16 mouse cellular contexts compared by ENCODE assay signal in the genomic region with DNA sequence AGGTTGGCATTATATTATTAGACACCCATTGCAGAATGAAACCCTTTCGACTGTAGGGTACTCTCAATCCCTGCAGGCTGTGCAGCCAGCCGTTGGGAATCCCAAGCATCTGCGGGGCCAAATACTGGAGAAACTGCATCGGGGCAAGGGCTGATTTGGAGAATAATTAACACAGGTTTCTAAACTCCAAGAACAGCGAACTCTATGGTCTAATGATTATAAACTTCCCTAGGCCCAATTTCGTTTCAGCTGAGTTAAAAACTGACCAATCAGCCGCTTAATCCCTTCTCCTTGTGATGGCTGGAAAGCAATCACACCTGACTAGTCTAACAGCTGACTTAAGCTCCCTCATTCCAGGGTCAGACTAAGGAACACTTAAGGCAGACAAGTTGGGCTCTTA. TPM values are rescaled to one million over a fixed set of nuclear protein-coding genes. Genes with fewer than 3 reads are reported as not detected.
DNase-seq lines count a peak whose midpoint lies in the region; ATAC-seq and TF ChIP-seq lines count a peak whose summit lies in the region.
"Had no signal": no experiment of that assay in that cellular context is flagged by ENCODE, and none has a peak within 500 bp of the region (broad histone marks: within the 10 kb centered on the region; RNA-seq: fewer than 3 reads in every experiment).

No protein-coding gene starts in this region.

- peak overlapping the region; percentile 70; the same call in 1 of the 2 replicates for H3K4me2 ChIP-seq in heart, postnatal 0 days (ENCODE audit: low read depth, low read length)
- H3K4me2 ChIP-seq in embryonic facial prominence, embryonic 14.5 days (ENCODE audit: low read depth, low read length) = peak overlapping the region; percentile 88
- peak overlapping the region; percentile 81 for H3K4me2 ChIP-seq in kidney, embryonic 15.5 days
- no peak overlapping the region for H3K4me2 ChIP-seq in myocyte (ENCODE audit: low read depth)
- no peak overlapping the region for H3K4me2 ChIP-seq in liver, embryonic 12.5 days

- H3K9ac ChIP-seq in heart, postnatal 0 days (replicated peaks; ENCODE audit: low read depth, low read length) = no peak overlapping the region
- H3K9ac ChIP-seq in embryonic facial prominence, embryonic 14.5 days (ENCODE audit: low read depth, low read length) = no peak overlapping the region
- no peak overlapping the region for H3K9ac ChIP-seq in kidney, embryonic 15.5 days
- H3K9ac ChIP-seq in liver, embryonic 12.5 days = no peak overlapping the region

- H3K9me3 ChIP-seq in heart, postnatal 0 days (replicated peaks; ENCODE audit: control insufficient read depth, low read length) = no peaks in the 10 kb centered on the region
- H3K9me3 ChIP-seq in embryonic facial prominence, embryonic 14.5 days (ENCODE audit: control insufficient read depth, low read length) = no peaks in the 10 kb centered on the region
- no peaks in the 10 kb centered on the region for H3K9me3 ChIP-seq in kidney, embryonic 15.5 days (replicated peaks)
- H3K9me3 ChIP-seq in liver, embryonic 12.5 days (replicated peaks) = no peaks in the 10 kb centered on the region

- peaks cover 22% of the 10 kb centered on the region for H3K4me1 ChIP-seq in heart, postnatal 0 days (ENCODE audit: control insufficient read depth, insufficient read depth)
- peaks cover 23% of the 10 kb centered on the region for H3K4me1 ChIP-seq in embryonic facial prominence, embryonic 14.5 days (ENCODE audit: control insufficient read depth, insufficient read depth, low read length)
- H3K4me1 ChIP-seq in kidney, embryonic 15.5 days = peaks cover 55% of the 10 kb centered on the region
- H3K4me1 ChIP-seq in liver, embryonic 12.5 days = 0 out of 2 replicates have a peak, but pooled peaks cover 5% of the 10 kb centered on the region

- no peak for TF ChIP-seq EP300 in heart, postnatal 0 days (IDR thresholded peaks at IDR 0.05; ENCODE audit: low read depth)

- H3ac ChIP-seq in myocyte (ENCODE audit: control insufficient read depth, insufficient read length) = no peak overlapping the region

- H3K27ac ChIP-seq in heart, postnatal 0 days (ENCODE audit: low read depth) = no peak overlapping the region
- H3K27ac ChIP-seq in embryonic facial prominence, embryonic 14.5 days (replicated peaks; ENCODE audit: low read depth, low read length) = no peak overlapping the region
- peak overlapping the region; percentile 95 for H3K27ac ChIP-seq in kidney, embryonic 15.5 days
- no peak overlapping the region for H3K27ac ChIP-seq in liver, embryonic 12.5 days

- H3K36me3 ChIP-seq in heart, postnatal 0 days (replicated peaks; ENCODE audit: control insufficient read depth, insufficient read depth, low read length) = peaks cover 1% of the 10 kb centered on the region; the same call in 1 of the 2 replicates
- peaks cover 20% of the 10 kb centered on the region; the same call in 1 of the 2 replicates for H3K36me3 ChIP-seq in embryonic facial prominence, embryonic 14.5 days (ENCODE audit: control insufficient read depth, insufficient read depth, low read length)
- peaks cover 6% of the 10 kb centered on the region for H3K36me3 ChIP-seq in kidney, embryonic 15.5 days
- H3K36me3 ChIP-seq in myocyte (ENCODE audit: control insufficient read depth, insufficient read depth) = no peaks in the 10 kb centered on the region
- no peaks in the 10 kb centered on the region for H3K36me3 ChIP-seq in liver, embryonic 12.5 days

- ATAC-seq in heart, postnatal 0 days (ENCODE audit: insufficient read depth, low read depth) = no peak
- no peak for ATAC-seq in embryonic facial prominence, embryonic 14.5 days (ENCODE audit: low read depth)
- peak; percentile 55 for ATAC-seq in kidney, embryonic 15.5 days (replicated peaks; ENCODE audit: low FRiP score)
- ATAC-seq in liver, embryonic 12.5 days = no peak

- no peak for TF ChIP-seq CTCF in heart, postnatal 0 days (IDR thresholded peaks at IDR 0.05; ENCODE audit: low read depth)

- no peaks in the 10 kb centered on the region for H3K27me3 ChIP-seq in heart, postnatal 0 days (ENCODE audit: control insufficient read depth, insufficient read depth, low read length)
- no peaks in the 10 kb centered on the region for H3K27me3 ChIP-seq in embryonic facial prominence, embryonic 14.5 days (replicated peaks; ENCODE audit: control insufficient read depth, insufficient read depth, low read length)
- no peaks in the 10 kb centered on the region for H3K27me3 ChIP-seq in kidney, embryonic 15.5 days
- H3K27me3 ChIP-seq in myocyte (ENCODE audit: control insufficient read depth, insufficient read depth, insufficient read length) = no peaks in the 10 kb centered on the region
- peaks cover 65% of the 10 kb centered on the region for H3K27me3 ChIP-seq in liver, embryonic 12.5 days (replicated peaks)

- DNase-seq in heart, postnatal 0 days (ENCODE audit: low spot score) = no peak
- no peak for DNase-seq in heart, adult 9 months (ENCODE audit: low spot score in 2 of 2)
- no peak for DNase-seq in embryonic facial prominence, embryonic 14.5 days (ENCODE audit: low spot score)
- no peak for DNase-seq in thymus, postnatal 25 days
- no peak for DNase-seq in testis, postnatal 14 days (ENCODE audit: low spot score)
- DNase-seq: cerebellum, adult 9-10 months; lung, postnatal 4 days; thymus, adult 18-20 months had no signal

- TF ChIP-seq POLR2A in myocyte (IDR thresholded peaks at IDR 0.05; ENCODE audit: insufficient read length, low read depth) = no peak

- H3K79me2 ChIP-seq in myocyte (ENCODE audit: control insufficient read depth, insufficient read depth) = peaks cover 33% of the 10 kb centered on the region

- WGBS in heart, postnatal 0 days = 58% methylated on average over 7 of the region's 7 CpGs
- WGBS in embryonic facial prominence, embryonic 14.5 days = 32% methylated on average over 7 of the region's 7 CpGs
- 32% methylated on average over 7 of the region's 7 CpGs for WGBS in kidney, embryonic 15.5 days
- WGBS in liver, embryonic 12.5 days (ENCODE audit: insufficient replicate concordance) = 31% methylated on average over 7 of the region's 7 CpGs

- no peak overlapping the region for H3K4me3 ChIP-seq in heart, postnatal 0 days (ENCODE audit: low read depth, low read length)
- H3K4me3 ChIP-seq in embryonic facial prominence, embryonic 14.5 days (ENCODE audit: low read depth, low read length) = no peak overlapping the region
- peak overlapping the region; percentile 75 for H3K4me3 ChIP-seq in kidney, embryonic 15.5 days (replicated peaks)
- H3K4me3 ChIP-seq in myocyte = peak overlapping the region; percentile 85
- no peak overlapping the region for H3K4me3 ChIP-seq in liver, embryonic 12.5 days

TF ChIP-seq in myocyte, 11 proteins besides CTCF, POLR2A, EP300 and RAD21:
- TF ChIP-seq MYOD1 (IDR thresholded peaks at IDR 0.05; ENCODE audit: control insufficient read depth in 1 of 3, insufficient read length in 2 of 3, low read depth in 2 of 3) (no peak), TCF3 (IDR thresholded peaks at IDR 0.05; ENCODE audit: insufficient read length, low read depth) (no peak), SRF (IDR thresholded peaks at IDR 0.05; ENCODE audit: control insufficient read depth, insufficient read length, low read depth) (no peak), USF1 (IDR thresholded peaks at IDR 0.05; ENCODE audit: low read depth) (no peak), REST (IDR thresholded peaks at IDR 0.05; ENCODE audit: insufficient read depth, insufficient read length) (no peak), CEBPB (IDR thresholded peaks at IDR 0.05; ENCODE audit: insufficient read depth, poor library complexity, severe bottlenecking) (no peak), E2F4 (IDR thresholded peaks at IDR 0.05; ENCODE audit: insufficient read depth) (no peak), MYOG (IDR thresholded peaks at IDR 0.05; ENCODE audit: control insufficient read depth in 1 of 3, insufficient read depth in 1 of 3, insufficient read length in 2 of 3, low read depth in 2 of 3) (no peak), POLR2AphosphoS2 (IDR thresholded peaks at IDR 0.05; ENCODE audit: insufficient read length, low read depth) (no peak)

RNA-seq across cellular contexts. Expression of a gene that starts 1.1 kb away (rescaled TPM):
- 189 TPM in 2 replicates for total RNA-seq in heart, postnatal 0 days (2014; rRNA removed; ENCODE audit: low replicate concordance)
- polyA plus RNA-seq in heart, postnatal 0 days (2015; fragmentation: Nextera tagmentation; extraction: Ambion mirVana) = 53.2 and 60.8 TPM in 2 replicates
- 84.2 and 93.9 TPM in 2 replicates for polyA plus RNA-seq in embryonic facial prominence, embryonic 14.5 days (2014; fragmentation: Nextera tagmentation; extraction: Ambion mirVana)
- polyA plus RNA-seq in kidney, embryonic 15.5 days (2015; fragmentation: Nextera tagmentation; extraction: Ambion mirVana) = 134 and 144 TPM in 2 replicates
- polyA plus RNA-seq in myocyte (2012; fragmentation: generic; extraction: Trizol) = 69.4 TPM
- polyA plus RNA-seq in liver, embryonic 12.5 days (2016; fragmentation: Nextera tagmentation; extraction: Ambion mirVana) = 8.3 and 8.6 TPM in 2 replicates

RNA-seq across cellular contexts. Expression of a gene that starts 23.4 kb away (rescaled TPM):
- total RNA-seq in heart, postnatal 0 days (2014; rRNA removed; ENCODE audit: low replicate concordance) = not detected in 2 replicates
- polyA plus RNA-seq in heart, postnatal 0 days (2015; fragmentation: Nextera tagmentation; extraction: Ambion mirVana) = not detected in 2 replicates
- polyA plus RNA-seq in embryonic facial prominence, embryonic 14.5 days (2014; fragmentation: Nextera tagmentation; extraction: Ambion mirVana) = not detected in 2 replicates
- not detected in 2 replicates for polyA plus RNA-seq in kidney, embryonic 15.5 days (2015; fragmentation: Nextera tagmentation; extraction: Ambion mirVana)
- polyA plus RNA-seq in myocyte (2012; fragmentation: generic; extraction: Trizol) = not detected
- not detected in 2 replicates for polyA plus RNA-seq in liver, embryonic 12.5 days (2016; fragmentation: Nextera tagmentation; extraction: Ambion mirVana)
- total RNA-seq: heart, adult 8-10 months; layer of hippocampus, adult 18-20 months; left cerebral cortex, postnatal 36 days had no signal
- polyA plus RNA-seq: midbrain, embryonic 16.5 days; small intestine, adult 2 months had no signal

Comparison
In these comparisons a context has a peak if more than half of its experiments do, and no peak if none do; other contexts are left out.
1. H3K4me2 ChIP-seq: peak in heart, postnatal 0 days (single experiment), embryonic facial prominence, embryonic 14.5 days (single experiment) and kidney, embryonic 15.5 days (single experiment); none in myocyte (single experiment) and liver, embryonic 12.5 days (single experiment).
2. H3K4me3 ChIP-seq: peak in kidney, embryonic 15.5 days (single experiment) and myocyte (single experiment); none in heart, postnatal 0 days (single experiment), embryonic facial prominence, embryonic 14.5 days (single experiment) and liver, embryonic 12.5 days (single experiment).